Mouse (Mus musculus) lung, adult 2 months (tissue): Measurements from ENCODE around the gene Foxi1. TPM values are rescaled to one million over a fixed set of nuclear protein-coding genes. Genes with fewer than 3 reads are reported as not detected.

ENCODE experiments used
- DNase-seq: peaks from one replicate; pipeline ENCODE4 v3.0.0; 2022
- H3K4me1 ChIP-seq: fragments of 200-500 bp; 2 replicates; pipeline ENCODE4 v1.6.1; 2011; ENCODE audit warnings: low read length; ENCODE audit not compliant: control insufficient read depth, insufficient read depth
- H3K4me3 ChIP-seq: fragments of 200-500 bp; replicated peaks from 2 replicates; pipeline ENCODE3; 2011; ENCODE audit warnings: low read depth, mild to moderate bottlenecking, control low read depth, low read length; ENCODE audit errors: extremely low read depth
- CTCF ChIP-seq: fragments of 200-500 bp; IDR thresholded peaks from 2 replicates; pipeline ENCODE4 v1.5.1; 2011; ENCODE audit warnings: mild to moderate bottlenecking, low read length, control low read depth; ENCODE audit not compliant: insufficient read depth
- POLR2A ChIP-seq: fragments of 200-500 bp; IDR thresholded peaks from 2 replicates; pipeline ENCODE4 v1.6.1; 2011; ENCODE audit warnings: low read depth, mild to moderate bottlenecking, control low read depth, low read length, borderline replicate concordance; ENCODE audit errors: extremely low read depth
- WGBS: fragments of 180-500 bp; shearing (Covaris S2); methylation state at CpG from one replicate; pipeline ENCODE4 v1.1.7; 2018; 5-methylcytosine and 5-hydroxymethylcytosine counted together
- polyA plus RNA-seq: library from polyadenylated mRNA; depleted of rRNA; stranded (reverse); fragments of >200 nt; gene quantifications from 2 replicates; pipeline ENCODE4 v1.2.3, GENCODE M21; 2012; rRNA removed

Gene Foxi1
- polyA plus RNA-seq, 1 experiment = 0.07 TPM

DNA sequence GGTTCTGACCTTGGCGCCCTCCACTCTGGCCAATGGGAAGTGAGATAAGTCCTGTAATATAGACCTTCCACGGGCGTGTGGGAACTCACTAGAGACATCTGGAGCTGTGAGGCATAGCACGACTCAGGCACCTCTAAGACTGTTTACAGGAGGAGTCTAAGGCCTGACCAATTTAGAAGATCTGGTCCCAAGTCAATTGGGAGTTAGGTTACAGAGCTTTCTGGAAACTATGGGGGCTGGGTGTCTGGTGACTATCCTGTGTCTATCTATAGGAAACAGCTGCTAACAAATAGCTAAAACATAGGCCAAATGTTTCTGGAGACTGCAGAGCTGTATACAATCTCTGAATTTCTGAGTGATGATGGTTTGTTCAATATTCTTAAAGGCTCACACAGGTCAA, 41.5 kb downstream of the Foxi1 start:
- 67% methylated on average over 4 of the region's 4 CpGs for WGBS
- Histone ChIP-seq H3K4me3 (no peak overlapping the region), H3K4me1 (peaks cover 3% of the 10 kb centered on the region)
- no peak for TF ChIP-seq CTCF
- TF ChIP-seq POLR2A = no peak
- DNase-seq = no peak

DNA sequence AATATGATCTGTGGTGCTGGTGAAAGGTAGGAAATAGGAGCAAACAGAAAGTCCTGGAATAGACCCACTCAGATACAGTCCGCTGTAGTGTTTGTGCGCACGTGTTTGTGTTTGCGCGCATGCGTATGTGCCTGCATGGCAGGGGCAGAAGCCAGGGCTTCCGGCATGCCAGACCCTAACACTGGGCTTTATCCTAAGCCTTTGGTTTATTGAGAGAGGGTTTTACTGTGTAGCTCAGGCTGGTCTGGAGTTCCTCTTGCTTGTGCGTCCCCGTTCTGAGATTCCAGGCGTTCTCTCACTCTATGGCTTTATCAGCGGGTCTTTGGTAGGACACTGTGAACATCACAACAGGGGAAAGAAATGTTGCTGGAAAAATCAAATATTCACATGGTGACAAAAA, 42.6 kb downstream of the Foxi1 start:
- TF ChIP-seq POLR2A (no peak), CTCF (no peak)
- Histone ChIP-seq H3K4me3 (no peak overlapping the region), H3K4me1 (peaks cover 3% of the 10 kb centered on the region)
- DNase-seq = no peak
- 96% methylated on average over 11 of the region's 11 CpGs for WGBS

GRCm38 (mm10) chr11:34158916-34159315, 49.0 kb downstream of the Foxi1 start:
- TF ChIP-seq CTCF = no peak
- no peak for TF ChIP-seq POLR2A
- Histone ChIP-seq H3K4me1 (no peaks in the 10 kb centered on the region), H3K4me3 (no peak overlapping the region)
- no peak for DNase-seq
- WGBS = 77% methylated on average over 9 of the region's 9 CpGs

DNA sequence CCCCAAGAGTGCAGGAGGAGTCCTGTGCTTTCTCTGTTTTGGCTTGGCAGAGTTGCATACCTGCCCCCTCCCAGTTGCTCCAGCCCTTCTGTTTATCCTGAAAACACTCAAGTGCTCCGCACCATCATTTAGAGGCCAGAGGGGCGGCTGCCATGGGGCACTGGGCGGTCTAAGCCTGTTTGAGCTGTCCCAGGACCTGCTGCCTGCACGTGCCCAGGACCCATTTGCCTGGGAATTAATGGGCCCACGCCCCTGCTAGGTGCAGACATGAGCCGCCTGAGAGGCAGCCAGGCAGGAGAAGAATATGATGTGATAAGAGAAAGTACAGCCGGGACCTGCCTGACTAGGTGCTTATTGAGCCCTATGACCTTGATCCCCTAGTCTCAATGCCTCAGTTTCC, 52.7 kb downstream of the Foxi1 start:
- no peak for DNase-seq
- WGBS = 67% methylated on average over 7 of the region's 7 CpGs
- TF ChIP-seq POLR2A = no peak
- no peak for TF ChIP-seq CTCF
- Histone ChIP-seq H3K4me3 (no peak overlapping the region), H3K4me1 (no peaks in the 10 kb centered on the region)

Other genes with a start within 250 kb of the Foxi1 start
- 1.9 and 3.6 TPM in 2 replicates for gene Kcnmb1, start 245.1 kb downstream of the Foxi1 start, polyA plus RNA-seq
- gene Kcnip1, start 214.9 kb downstream of the Foxi1 start, polyA plus RNA-seq = 0.08 and 0.13 TPM in 2 replicates
- 7.0 and 9.1 TPM in 2 replicates for gene Lcp2, start 161.2 kb downstream of the Foxi1 start, polyA plus RNA-seq
- gene 4930469K13Rik, start 109.5 kb downstream of the Foxi1 start, polyA plus RNA-seq = not detected in 2 replicates
- gene Fam196b, start 106.7 kb upstream of the Foxi1 start, polyA plus RNA-seq = 0.06 TPM in 1 of 2 replicates, not detected in the other